Mouse (Mus musculus) layer of hippocampus, postnatal 14 days (tissue): ENCODE data around the gene Tor1aip2. TPM values are rescaled to one million over a fixed set of nuclear protein-coding genes. Genes with fewer than 3 reads are reported as not detected.

ENCODE experiments used
- DNase-seq, 2 experiments: peaks; one replicate each; pipeline ENCODE4 v3.0.0; 2021 to 2022; ENCODE audit warnings: low spot score in 2 of 2, mixed read lengths in 1 of 2
- total RNA-seq, 2 experiments: library from RNA; stranded (reverse); gene quantifications; 2 replicates each; pipeline ENCODE4 v1.2.3; 2021

The Tor1aip2 gene
- total RNA-seq, 2 experiments from 2014 or later, result 60.8 to 69.9 TPM

DNA sequence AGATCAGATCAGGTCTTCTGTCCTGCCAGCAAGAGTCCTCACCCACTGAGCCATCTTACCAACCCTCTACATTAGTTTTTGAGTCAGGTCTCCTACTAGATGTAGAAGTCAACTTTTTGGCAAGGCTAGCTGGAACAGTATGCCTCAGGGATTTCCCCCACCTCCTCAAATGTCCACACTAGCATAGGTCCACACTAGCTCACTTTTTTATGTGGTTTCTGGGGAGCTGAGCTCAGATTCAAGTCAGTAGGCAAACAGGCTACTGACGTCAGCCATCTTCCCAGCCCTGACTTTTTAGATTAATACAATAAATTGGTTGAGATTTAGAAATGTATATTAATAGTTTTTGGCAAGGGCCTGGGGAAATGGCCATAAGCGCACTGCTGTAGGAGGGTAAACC is 72.2 kb downstream of the Tor1aip2 start:
- no peak for DNase-seq

DNA sequence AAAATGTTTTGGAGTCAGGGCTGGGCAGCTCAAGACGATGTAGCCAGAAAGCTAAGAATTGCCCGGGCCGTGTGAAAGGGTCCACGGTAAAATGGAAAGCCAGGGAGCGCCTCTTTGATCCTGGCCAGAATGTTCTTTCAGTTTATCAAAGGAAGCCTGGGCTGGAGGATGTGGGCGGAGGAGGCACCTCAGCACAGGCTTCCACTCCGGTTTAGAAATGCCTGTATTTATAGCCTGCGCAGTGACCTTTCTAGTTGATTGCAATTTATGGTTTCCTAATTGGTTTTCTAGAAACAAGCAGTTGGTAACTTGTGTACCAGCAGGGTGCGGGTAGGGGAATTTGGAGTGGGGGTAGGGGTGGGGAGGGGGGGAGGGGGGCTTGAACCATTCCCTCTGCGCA is 73.2 kb downstream of the Tor1aip2 start:
- no peak for DNase-seq

DNA sequence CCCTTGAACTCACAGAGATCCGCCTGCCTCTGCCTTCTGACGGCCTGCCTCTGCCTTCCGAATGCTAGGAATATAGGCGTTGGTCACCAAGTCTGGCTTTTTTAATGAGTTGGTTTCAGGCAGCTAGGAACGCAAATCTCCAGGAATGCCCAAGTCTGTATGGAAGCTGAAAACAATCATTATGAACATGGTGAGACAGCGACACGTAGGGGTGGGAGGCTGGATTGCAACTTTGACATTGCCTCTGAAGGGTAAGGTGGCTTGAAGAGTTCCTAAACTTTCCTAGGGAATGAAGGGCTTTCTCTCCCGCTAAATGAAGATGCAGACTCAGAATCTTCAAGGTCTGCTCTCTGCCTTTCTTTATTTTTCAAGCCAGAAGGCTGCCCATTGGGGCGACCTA is 75.9 kb downstream of the Tor1aip2 start:
- no peak for DNase-seq

DNA sequence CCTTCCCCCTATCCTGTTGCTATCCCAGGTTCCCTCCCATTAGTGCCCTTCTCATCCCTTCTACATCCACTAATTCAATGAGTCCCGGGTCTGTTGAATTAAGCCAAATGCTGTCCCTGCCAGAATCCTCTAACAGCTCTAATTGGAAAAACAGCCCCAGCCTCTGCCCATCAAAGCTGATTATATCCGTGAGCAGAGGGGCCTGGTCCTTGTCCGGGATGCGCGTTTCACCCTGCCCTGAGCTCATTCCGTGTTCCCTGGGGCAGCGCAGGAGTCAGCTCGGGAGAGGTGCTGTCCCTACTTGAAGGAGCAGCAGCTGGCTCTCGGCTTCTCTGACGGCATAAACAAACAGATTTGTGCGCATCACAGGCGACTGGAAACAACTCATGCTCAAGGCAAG is 76.5 kb downstream of the Tor1aip2 start:
- DNase-seq, result peak in 1 of 2 experiments; percentile 16

DNA sequence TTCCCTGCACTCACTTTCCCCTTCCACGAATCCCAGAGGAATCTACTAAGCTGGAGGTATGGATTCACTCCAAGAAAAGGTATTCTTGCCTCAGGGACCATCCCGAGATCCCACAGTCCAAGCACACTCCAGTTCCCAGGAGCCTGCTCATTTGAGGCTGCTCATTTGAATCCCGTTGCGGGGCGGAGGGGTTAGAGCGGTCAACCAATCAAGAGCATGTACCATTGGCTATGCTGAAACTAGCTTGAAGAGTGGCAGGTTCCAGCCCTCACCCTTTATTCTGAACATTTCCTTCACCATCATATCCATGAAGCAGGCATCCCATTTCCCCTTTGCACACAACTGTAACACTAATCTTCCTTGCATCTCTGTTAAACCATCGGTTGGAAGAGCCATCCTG is 76.9 kb downstream of the Tor1aip2 start:
- DNase-seq, result no peak

DNA sequence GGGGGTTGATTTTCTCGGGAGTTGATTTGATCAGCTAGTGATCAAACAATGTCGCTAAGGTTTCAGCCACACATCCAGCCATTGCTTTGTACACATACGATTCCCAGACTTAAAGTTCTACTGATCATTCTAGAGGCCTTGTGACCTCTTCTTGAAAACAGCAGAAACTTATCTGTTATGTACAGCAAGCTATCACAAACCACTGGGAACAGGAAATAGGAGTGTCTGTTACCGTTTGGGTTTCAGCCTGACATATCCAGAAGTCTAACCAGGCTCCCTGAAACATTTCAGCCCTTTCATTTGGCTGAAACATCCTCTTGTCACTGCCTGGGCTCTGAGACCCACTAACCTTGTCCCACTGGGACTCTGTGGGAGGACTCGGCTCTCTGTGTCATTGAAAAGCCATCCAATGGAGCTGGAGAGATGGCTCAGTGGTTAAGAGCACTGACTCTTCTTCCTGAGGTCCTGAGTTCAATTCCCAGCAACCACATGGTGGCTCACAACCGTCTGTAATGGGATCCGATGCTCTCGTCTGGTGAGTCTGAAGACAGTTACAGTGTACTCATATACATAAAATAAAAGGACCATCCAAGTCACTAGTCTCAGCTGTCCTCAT is 78.8 kb downstream of the Tor1aip2 start:
- DNase-seq, result no peak

DNA sequence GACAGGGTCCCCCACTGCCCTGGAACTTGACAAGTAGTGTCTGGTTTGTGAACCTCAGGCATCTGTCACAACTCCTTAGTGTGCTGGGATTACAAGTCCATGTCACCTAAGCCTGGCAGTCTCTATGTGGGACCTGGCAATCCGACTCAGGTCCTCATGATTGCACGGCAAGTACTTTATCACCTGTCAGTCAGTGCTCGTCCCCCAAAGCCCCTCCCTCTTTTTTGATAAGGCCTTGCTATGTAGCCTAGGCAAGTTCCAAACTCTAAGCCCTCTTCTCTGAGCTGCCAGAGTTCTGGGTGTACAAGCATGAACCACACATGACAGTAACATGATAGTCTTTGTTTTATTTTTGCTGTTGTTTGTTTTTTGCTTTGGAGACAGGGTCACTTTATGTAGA is 81.6 kb downstream of the Tor1aip2 start:
- DNase-seq, result no peak

Other genes with a start within 250 kb of the Tor1aip2 start
- gene Qsox1, start 222.5 kb upstream of the Tor1aip2 start, total RNA-seq, result 10 to 100 TPM; 36.7 to 38.3 TPM
- 10 to 100 TPM; 39.8 to 43.0 TPM for gene Cep350, start 62.1 kb upstream of the Tor1aip2 start, total RNA-seq
- gene Tor1aip1, start 1.1 kb downstream of the Tor1aip2 start, total RNA-seq, result 10 to 100 TPM; 29.2 TPM
- gene Fam163a, start 169.6 kb downstream of the Tor1aip2 start, total RNA-seq, result 10 to 100 TPM; 27.1 to 29.2 TPM